Comparison of ENCODE assay signal across 13 mouse cellular contexts in the genomic region with DNA sequence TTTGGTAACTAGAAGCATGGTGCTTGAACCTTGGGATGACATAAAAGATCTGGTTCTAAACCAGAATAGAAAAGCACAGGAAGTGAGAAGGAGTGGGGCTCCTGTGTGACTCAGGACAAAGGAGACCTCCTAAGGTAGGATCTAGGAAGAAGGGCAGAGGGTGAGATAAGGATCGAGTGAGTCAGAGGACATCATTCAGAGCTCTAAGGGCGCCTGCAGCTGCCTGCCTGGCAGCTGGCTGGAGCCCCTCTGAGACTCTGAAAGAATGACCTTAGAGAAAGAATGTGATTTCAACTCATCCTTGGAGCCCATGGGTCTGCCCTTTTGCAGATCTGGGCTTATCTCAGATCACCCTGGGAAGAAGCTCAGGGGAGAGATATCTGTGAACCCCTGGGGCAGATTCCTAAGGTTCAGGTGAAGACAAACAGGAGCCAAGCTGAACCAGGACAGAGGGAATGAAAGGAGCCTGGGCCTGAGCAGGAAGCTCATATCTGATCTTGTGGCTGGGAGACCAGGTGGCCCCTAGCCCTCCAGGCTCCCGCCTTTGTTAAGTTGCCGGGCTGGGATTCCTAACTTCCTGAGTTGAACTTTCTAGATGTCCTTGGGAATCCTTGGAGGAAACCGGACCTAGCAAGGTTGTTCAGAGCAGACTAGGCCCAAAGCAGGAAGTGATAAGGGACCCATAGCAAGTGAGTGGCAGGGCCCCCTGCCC. TPM values are rescaled to one million over a fixed set of nuclear protein-coding genes. Genes with fewer than 3 reads are reported as not detected.
DNase-seq lines count a peak whose midpoint lies in the region; ATAC-seq and TF ChIP-seq lines count a peak whose summit lies in the region.
"Had no signal": no experiment of that assay in that cellular context is flagged by ENCODE, and none has a peak within 500 bp of the region (broad histone marks: within the 10 kb centered on the region; RNA-seq: fewer than 3 reads in every experiment).

No protein-coding gene starts in this region.

- H3K27me3 ChIP-seq in hindbrain, embryonic 10.5 days (ENCODE audit: insufficient read depth, poor library complexity, severe bottlenecking) = no peaks in the 10 kb centered on the region
- no peaks in the 10 kb centered on the region for H3K27me3 ChIP-seq in hindbrain, embryonic 11.5 days (ENCODE audit: control insufficient read depth, insufficient read depth, low read length)
- no peaks in the 10 kb centered on the region for H3K27me3 ChIP-seq in limb, embryonic 14.5 days (ENCODE audit: control insufficient read depth, insufficient read depth, low read length)

- no peaks in the 10 kb centered on the region for H3K36me3 ChIP-seq in hindbrain, embryonic 10.5 days
- no peaks in the 10 kb centered on the region for H3K36me3 ChIP-seq in hindbrain, embryonic 11.5 days (ENCODE audit: control insufficient read depth, insufficient read depth, low read length)
- H3K36me3 ChIP-seq in limb, embryonic 14.5 days (ENCODE audit: control insufficient read depth, insufficient read depth, low read length) = no peaks in the 10 kb centered on the region

- peak overlapping the region; percentile 54; the same call in 1 of the 2 replicates for H3K27ac ChIP-seq in hindbrain, embryonic 10.5 days
- H3K27ac ChIP-seq in hindbrain, embryonic 11.5 days (ENCODE audit: low read depth, low read length) = no peak overlapping the region
- peak overlapping the region; percentile 9; the same call in 1 of the 2 replicates for H3K27ac ChIP-seq in limb, embryonic 14.5 days (replicated peaks; ENCODE audit: low read depth, low read length)
- H3K27ac ChIP-seq: macrophage had no signal

- peaks cover 12% of the 10 kb centered on the region for H3K4me1 ChIP-seq in hindbrain, embryonic 10.5 days (replicated peaks)
- H3K4me1 ChIP-seq in hindbrain, embryonic 11.5 days (replicated peaks; ENCODE audit: control insufficient read depth, insufficient read depth, low read length) = no peaks in the 10 kb centered on the region
- H3K4me1 ChIP-seq in limb, embryonic 14.5 days (ENCODE audit: control insufficient read depth, insufficient read depth, low read length) = no peaks in the 10 kb centered on the region

- no peak overlapping the region for H3K4me2 ChIP-seq in hindbrain, embryonic 11.5 days (replicated peaks; ENCODE audit: low read depth, low read length)
- no peak overlapping the region for H3K4me2 ChIP-seq in limb, embryonic 14.5 days (replicated peaks; ENCODE audit: low read depth, low read length, severe bottlenecking)

- WGBS in hindbrain, embryonic 10.5 days = 69% methylated on average over 5 of the region's 5 CpGs
- WGBS in hindbrain, embryonic 11.5 days = 71% methylated on average over 5 of the region's 5 CpGs
- WGBS in limb, embryonic 14.5 days = 63% methylated on average over 5 of the region's 5 CpGs

- H3K9me3 ChIP-seq in hindbrain, embryonic 10.5 days = no peaks in the 10 kb centered on the region
- H3K9me3 ChIP-seq in hindbrain, embryonic 11.5 days (ENCODE audit: control insufficient read depth, low read length) = no peaks in the 10 kb centered on the region
- H3K9me3 ChIP-seq in limb, embryonic 14.5 days (ENCODE audit: control insufficient read depth, low read length) = no peaks in the 10 kb centered on the region

- TF ChIP-seq POLR2A in limb, embryonic 14.5 days (IDR thresholded peaks at IDR 0.05; ENCODE audit: borderline replicate concordance, extremely low read depth, insufficient read depth, insufficient read length) = no peak

- H3K4me3 ChIP-seq in hindbrain, embryonic 10.5 days = no peak overlapping the region
- no peak overlapping the region for H3K4me3 ChIP-seq in hindbrain, embryonic 11.5 days (ENCODE audit: low read depth, low read length)
- no peak overlapping the region for H3K4me3 ChIP-seq in limb, embryonic 14.5 days (replicated peaks; ENCODE audit: low read length)

- no peak for ATAC-seq in hindbrain, embryonic 11.5 days (ENCODE audit: low FRiP score)
- ATAC-seq in limb, embryonic 14.5 days (ENCODE audit: low FRiP score, low read depth) = 0 out of 2 replicates have a peak, but pooled peaks have one; percentile 12
- ATAC-seq: midbrain, embryonic 16.5 days had no signal

- peak; percentile 26 for DNase-seq in adrenal gland, postnatal 14 days
- no peak for DNase-seq in adrenal gland, postnatal 36 days
- DNase-seq in hindbrain, embryonic 10.5 days (ENCODE audit: low spot score) = no peak
- no peak for DNase-seq in hindbrain, embryonic 11.5 days (ENCODE audit: low spot score)
- peak; percentile 52 for DNase-seq in ZHBTc4 (ENCODE audit: low read depth, low spot score)
- no peak for DNase-seq in limb, embryonic 14.5 days (ENCODE audit: low spot score)
- no peak for DNase-seq in urinary bladder, postnatal 14 days (ENCODE audit: low spot score)
- DNase-seq in cerebellum, postnatal 4 days (ENCODE audit: low spot score in 2 of 2) = no peak
- DNase-seq: cerebellum, postnatal 36 days; thymus, adult 2 months had no signal

- no peak overlapping the region for H3K9ac ChIP-seq in hindbrain, embryonic 11.5 days (ENCODE audit: low read depth, low read length)
- no peak overlapping the region for H3K9ac ChIP-seq in limb, embryonic 14.5 days (ENCODE audit: low read depth, low read length, severe bottlenecking)

RNA-seq across cellular contexts. Expression of a gene that starts 0.5 kb away (rescaled TPM):
- 1.1 and 1.8 TPM in 2 replicates for total RNA-seq in adrenal gland, postnatal 14 days (2021)
- total RNA-seq in adrenal gland, postnatal 36 days (2021) = 1 to 10 TPM in 1 of 2 experiments, under 1 TPM in 1; 0.40 to 1.2 TPM
- 1.1 and 3.0 TPM in 2 replicates for polyA plus RNA-seq in hindbrain, embryonic 10.5 days (2016; fragmentation: Nextera tagmentation; extraction: Ambion mirVana)
- polyA plus RNA-seq in hindbrain, embryonic 11.5 days (2014; fragmentation: Nextera tagmentation; extraction: Ambion mirVana) = 1.7 and 1.9 TPM in 2 replicates
- polyA plus RNA-seq in limb, embryonic 14.5 days (2012; rRNA removed) = 42.5 and 114 TPM in 2 replicates
- 101 and 183 TPM in 2 replicates for polyA plus RNA-seq in limb, embryonic 14.5 days (2014; fragmentation: Nextera tagmentation; extraction: Ambion mirVana)
- total RNA-seq: left cerebral cortex, postnatal 10 days had no signal
- polyA plus RNA-seq: macrophage had no signal

RNA-seq across cellular contexts. Expression of a gene that starts 33.3 kb away (rescaled TPM):
- total RNA-seq in adrenal gland, postnatal 14 days (2021) = 13.3 and 17.9 TPM in 2 replicates
- total RNA-seq in adrenal gland, postnatal 36 days (2021) = 1 to 10 TPM; 6.2 to 8.1 TPM
- 17.7 and 19.7 TPM in 2 replicates for polyA plus RNA-seq in hindbrain, embryonic 10.5 days (2016; fragmentation: Nextera tagmentation; extraction: Ambion mirVana)
- polyA plus RNA-seq in hindbrain, embryonic 11.5 days (2014; fragmentation: Nextera tagmentation; extraction: Ambion mirVana) = 13.5 and 13.9 TPM in 2 replicates
- polyA plus RNA-seq in limb, embryonic 14.5 days (2012; rRNA removed) = 94.6 and 97.2 TPM in 2 replicates
- 30.0 and 40.8 TPM in 2 replicates for polyA plus RNA-seq in limb, embryonic 14.5 days (2014; fragmentation: Nextera tagmentation; extraction: Ambion mirVana)

RNA-seq across cellular contexts. Expression of a gene that starts 38.6 kb away (rescaled TPM):
- 20.4 and 52.3 TPM in 2 replicates for total RNA-seq in adrenal gland, postnatal 14 days (2021)
- 10 to 100 TPM; 16.8 to 23.1 TPM for total RNA-seq in adrenal gland, postnatal 36 days (2021)
- polyA plus RNA-seq in hindbrain, embryonic 10.5 days (2016; fragmentation: Nextera tagmentation; extraction: Ambion mirVana) = 17.9 and 19.4 TPM in 2 replicates
- polyA plus RNA-seq in hindbrain, embryonic 11.5 days (2014; fragmentation: Nextera tagmentation; extraction: Ambion mirVana) = 16.1 and 18.7 TPM in 2 replicates
- polyA plus RNA-seq in limb, embryonic 14.5 days (2012; rRNA removed) = 102 TPM in 2 replicates
- 45.8 and 48.0 TPM in 2 replicates for polyA plus RNA-seq in limb, embryonic 14.5 days (2014; fragmentation: Nextera tagmentation; extraction: Ambion mirVana)

RNA-seq across cellular contexts. Expression of a gene that starts 57.6 kb away (rescaled TPM):
- total RNA-seq in adrenal gland, postnatal 14 days (2021) = 0.56 and 0.67 TPM in 2 replicates
- total RNA-seq in adrenal gland, postnatal 36 days (2021) = under 1 TPM; 0.50 to 0.89 TPM
- 1.2 and 1.3 TPM in 2 replicates for polyA plus RNA-seq in hindbrain, embryonic 10.5 days (2016; fragmentation: Nextera tagmentation; extraction: Ambion mirVana)
- 1.4 and 1.7 TPM in 2 replicates for polyA plus RNA-seq in hindbrain, embryonic 11.5 days (2014; fragmentation: Nextera tagmentation; extraction: Ambion mirVana)
- polyA plus RNA-seq in limb, embryonic 14.5 days (2012; rRNA removed) = 60.8 and 156 TPM in 2 replicates
- 76.8 and 134 TPM in 2 replicates for polyA plus RNA-seq in limb, embryonic 14.5 days (2014; fragmentation: Nextera tagmentation; extraction: Ambion mirVana)

Comparison
In these comparisons a context has a peak if more than half of its experiments do, and no peak if none do; other contexts are left out.
1. DNase-seq: peak in adrenal gland, postnatal 14 days (single experiment) and ZHBTc4 (single experiment); none in adrenal gland, postnatal 36 days (0 of 2), hindbrain, embryonic 10.5 days (single experiment), hindbrain, embryonic 11.5 days (single experiment), limb, embryonic 14.5 days (single experiment), urinary bladder, postnatal 14 days (single experiment) and cerebellum, postnatal 4 days (0 of 2).
2. RNA of a gene that starts 0.5 kb away (polyA plus RNA-seq): 42.5 to 183 TPM in limb, embryonic 14.5 days; 1.7 to 1.9 TPM in hindbrain, embryonic 11.5 days and 1.1 to 3.0 TPM in hindbrain, embryonic 10.5 days; every median in the first group is over 10 times any median in the second.